Comparison of ENCODE assay signal across 8 mouse cellular contexts in genomic region chr2:157347361-157348159, GRCm38 (mm10). TPM values are rescaled to one million over a fixed set of nuclear protein-coding genes. Genes with fewer than 3 reads are reported as not detected.
DNase-seq lines count a peak whose midpoint lies in the region; ATAC-seq lines count a peak whose summit lies in the region.

Gene Ghrh (minus strand): TSS chr2:157347506.

- H3K27me3 ChIP-seq in kidney, embryonic 15.5 days, result no peaks in the 10 kb centered on the region
- no peaks in the 10 kb centered on the region for H3K27me3 ChIP-seq in embryonic facial prominence, embryonic 14.5 days (replicated peaks; ENCODE audit: control insufficient read depth, insufficient read depth, low read length)
- 0 out of 2 replicates have a peak, but pooled peaks cover 3% of the 10 kb centered on the region for H3K27me3 ChIP-seq in liver, embryonic 11.5 days (replicated peaks; ENCODE audit: control insufficient read depth, insufficient read depth, low read length)

- H3K4me3 ChIP-seq in kidney, embryonic 15.5 days (replicated peaks), result no peak within 1 kb of the TSS
- H3K4me3 ChIP-seq in embryonic facial prominence, embryonic 14.5 days (ENCODE audit: low read depth, low read length), result no peak within 1 kb of the TSS
- H3K4me3 ChIP-seq in liver, embryonic 11.5 days (ENCODE audit: low read depth, low read length), result no peak within 1 kb of the TSS

- no peaks in the 10 kb centered on the region for H3K36me3 ChIP-seq in kidney, embryonic 15.5 days
- H3K36me3 ChIP-seq in embryonic facial prominence, embryonic 14.5 days (ENCODE audit: control insufficient read depth, insufficient read depth, low read length), result no peaks in the 10 kb centered on the region
- no peaks in the 10 kb centered on the region for H3K36me3 ChIP-seq in liver, embryonic 11.5 days (ENCODE audit: control insufficient read depth, insufficient read depth, low read length)

- no peak for ATAC-seq in kidney, embryonic 15.5 days (replicated peaks; ENCODE audit: low FRiP score)
- ATAC-seq in embryonic facial prominence, embryonic 14.5 days (ENCODE audit: low read depth), result peak; percentile 75
- ATAC-seq in erythroid progenitor cell, adult 5-6 weeks (replicated peaks; ENCODE audit: low FRiP score, poor library complexity, severe bottlenecking), result no peak
- ATAC-seq in liver, embryonic 11.5 days (replicated peaks; ENCODE audit: low FRiP score), result no peak

- DNase-seq in kidney, adult 9 months, result no peak
- peak; percentile 89 for DNase-seq in embryonic facial prominence, embryonic 14.5 days (ENCODE audit: low spot score)
- DNase-seq in heart, postnatal 36 days, result peak; percentile 26 to 31
- DNase-seq in left cerebral cortex, postnatal 25 days (ENCODE audit: low spot score in 2 of 2), result peak; percentile 61 to 66
- peak; percentile 78 for DNase-seq in retina, postnatal 1 day
- no peak for DNase-seq in liver, embryonic 11.5 days (ENCODE audit: low spot score)

- no peak within 1 kb of the TSS for H3K9ac ChIP-seq in kidney, embryonic 15.5 days
- peak within 1 kb of the TSS; percentile 47 for H3K9ac ChIP-seq in embryonic facial prominence, embryonic 14.5 days (ENCODE audit: low read depth, low read length)
- H3K9ac ChIP-seq in liver, embryonic 11.5 days (ENCODE audit: low read depth, low read length), result no peak within 1 kb of the TSS

- H3K9me3 ChIP-seq in kidney, embryonic 15.5 days (replicated peaks), result no peaks in the 10 kb centered on the region
- no peaks in the 10 kb centered on the region for H3K9me3 ChIP-seq in embryonic facial prominence, embryonic 14.5 days (ENCODE audit: control insufficient read depth, low read length)
- no peaks in the 10 kb centered on the region for H3K9me3 ChIP-seq in liver, embryonic 11.5 days (ENCODE audit: control insufficient read depth, low read length)

- peak within 1 kb of the TSS; percentile 45; the same call in 1 of the 2 replicates for H3K27ac ChIP-seq in kidney, embryonic 15.5 days
- peak within 1 kb of the TSS; percentile 86 for H3K27ac ChIP-seq in embryonic facial prominence, embryonic 14.5 days (replicated peaks; ENCODE audit: low read depth, low read length)
- H3K27ac ChIP-seq in liver, embryonic 11.5 days (ENCODE audit: low read depth, low read length), result no peak within 1 kb of the TSS

- intact Hi-C loops in heart, postnatal 36 days (cut with DNase I), result no loop called here
- intact Hi-C loops in left cerebral cortex, postnatal 25 days (cut with DNase I), result loop anchor here (2.0 kb wide), 1 partner anchor 85 kb away; no protein-coding TSS in a partner anchor

- no peak within 1 kb of the TSS for H3K4me2 ChIP-seq in kidney, embryonic 15.5 days
- peak within 1 kb of the TSS; percentile 10; the same call in 1 of the 2 replicates for H3K4me2 ChIP-seq in embryonic facial prominence, embryonic 14.5 days (ENCODE audit: low read depth, low read length)
- H3K4me2 ChIP-seq in liver, embryonic 11.5 days, result no peak within 1 kb of the TSS

- WGBS in kidney, embryonic 15.5 days, result 68% methylated on average over 26 of the region's 26 CpGs
- WGBS in embryonic facial prominence, embryonic 14.5 days, result 59% methylated on average over 24 of the region's 26 CpGs
- 77% methylated on average over 26 of the region's 26 CpGs for WGBS in liver, embryonic 11.5 days

- H3K4me1 ChIP-seq in kidney, embryonic 15.5 days, result peaks cover 5% of the 10 kb centered on the region; the same call in 1 of the 2 replicates
- H3K4me1 ChIP-seq in embryonic facial prominence, embryonic 14.5 days (ENCODE audit: control insufficient read depth, insufficient read depth, low read length), result peaks cover 3% of the 10 kb centered on the region; the same call in 1 of the 2 replicates
- no peaks in the 10 kb centered on the region for H3K4me1 ChIP-seq in liver, embryonic 11.5 days (replicated peaks; ENCODE audit: control insufficient read depth, insufficient read depth, low read length)

RNA-seq across cellular contexts. Expression of gene Ghrh, which starts in this region (rescaled TPM):
- 0.35 TPM in 1 of 2 replicates, not detected in the other for polyA plus RNA-seq in kidney, embryonic 15.5 days (2015; fragmentation: Nextera tagmentation; extraction: Ambion mirVana)
- polyA plus RNA-seq in embryonic facial prominence, embryonic 14.5 days (2014; fragmentation: Nextera tagmentation; extraction: Ambion mirVana), result 0.51 TPM in 1 of 2 replicates, not detected in the other
- not detected for total RNA-seq in heart, postnatal 36 days (2021)
- not detected for total RNA-seq in left cerebral cortex, postnatal 25 days (2021)
- total RNA-seq in erythroid progenitor cell, adult 5-6 weeks (2015; ENCODE audit: low replicate concordance), result not detected in 2 replicates
- total RNA-seq in erythroid progenitor cell, adult 5-6 weeks (2017; ENCODE audit: low replicate concordance), result not detected in 2 replicates
- polyA plus RNA-seq in liver, embryonic 11.5 days (2014; fragmentation: Nextera tagmentation; extraction: Ambion mirVana), result not detected in 2 replicates

Comparison
In these comparisons a context has a peak if more than half of its experiments do, and no peak if none do; other contexts are left out.
1. Peak in DNase-seq, ATAC-seq, H3K27ac ChIP-seq, H3K9ac ChIP-seq and H3K4me2 ChIP-seq in embryonic facial prominence, embryonic 14.5 days; RNA of the gene not detected or under 1 TPM.
2. Peak in DNase-seq in heart, postnatal 36 days; RNA of the gene not detected or under 1 TPM.
3. Peak in DNase-seq in left cerebral cortex, postnatal 25 days; RNA of the gene not detected or under 1 TPM.